Mouse (Mus musculus) liver, embryonic 14.5 days (tissue): ENCODE results near the gene Dlk1.

Source experiments
- CTCF ChIP-seq: IDR thresholded peaks from 2 replicates; pipeline ENCODE4 v1.5.1; 2016; ENCODE audit warnings: antibody characterized with exemption, low read depth, control low read depth
- EP300 ChIP-seq: IDR thresholded peaks from 2 replicates; pipeline ENCODE4 v1.6.1; 2016; ENCODE audit warnings: antibody characterized with exemption, low read depth

DNA sequence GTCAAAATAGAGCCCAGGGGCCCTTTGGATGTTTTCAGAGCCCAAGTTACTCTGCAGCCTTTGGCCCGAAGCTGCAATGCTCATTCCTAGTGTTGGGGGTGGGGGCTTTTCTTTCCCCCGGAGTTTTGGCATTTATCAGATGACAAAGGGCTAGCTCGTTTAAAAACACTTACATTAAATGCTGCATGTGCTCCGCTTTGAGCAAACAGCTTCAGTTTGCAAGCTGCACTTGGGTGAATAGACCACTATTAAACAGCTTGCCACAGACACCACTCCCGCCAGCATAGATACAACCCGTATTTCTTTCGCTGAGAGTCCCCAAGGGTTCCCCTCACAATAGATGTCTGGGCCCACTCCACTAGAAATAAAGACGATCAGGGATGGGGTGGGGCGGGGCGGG lies 6.3 kb downstream of the Dlk1 start:
- TF ChIP-seq CTCF (no peak), EP300 (no peak)
